Mouse (Mus musculus) hematopoietic stem cell, adult 5-6 weeks (primary cell): ENCODE results near the gene Ube2t. TPM values are rescaled to one million over a fixed set of nuclear protein-coding genes. Genes with fewer than 3 reads are reported as not detected.

Experiments
- ATAC-seq, 2 experiments: fragments of 125-278 bp in 1 of 2; replicated peaks in 1 of 2; 2 replicates each; pipeline ENCODE4 v1.8.0; 2016 to 2017; ENCODE audit warnings: inconsistent platforms in 2 of 2, mild to moderate bottlenecking in 2 of 2, moderate number of reproducible peaks in 2 of 2, low read depth in 1 of 2, moderate TSS enrichment in 1 of 2; ENCODE audit not compliant: low FRiP score in 2 of 2, poor library complexity in 2 of 2, severe bottlenecking in 2 of 2, insufficient read depth in 1 of 2, low TSS enrichment in 1 of 2
- total RNA-seq: library from RNA; stranded (forward); fragments of 172-1452, 232-1000 nt; gene quantifications from 2 replicates; pipeline ENCODE4 v1.2.3, GENCODE M21; 2017

Gene Ube2t
- 16.5 and 23.0 TPM in 2 replicates for total RNA-seq

DNA sequence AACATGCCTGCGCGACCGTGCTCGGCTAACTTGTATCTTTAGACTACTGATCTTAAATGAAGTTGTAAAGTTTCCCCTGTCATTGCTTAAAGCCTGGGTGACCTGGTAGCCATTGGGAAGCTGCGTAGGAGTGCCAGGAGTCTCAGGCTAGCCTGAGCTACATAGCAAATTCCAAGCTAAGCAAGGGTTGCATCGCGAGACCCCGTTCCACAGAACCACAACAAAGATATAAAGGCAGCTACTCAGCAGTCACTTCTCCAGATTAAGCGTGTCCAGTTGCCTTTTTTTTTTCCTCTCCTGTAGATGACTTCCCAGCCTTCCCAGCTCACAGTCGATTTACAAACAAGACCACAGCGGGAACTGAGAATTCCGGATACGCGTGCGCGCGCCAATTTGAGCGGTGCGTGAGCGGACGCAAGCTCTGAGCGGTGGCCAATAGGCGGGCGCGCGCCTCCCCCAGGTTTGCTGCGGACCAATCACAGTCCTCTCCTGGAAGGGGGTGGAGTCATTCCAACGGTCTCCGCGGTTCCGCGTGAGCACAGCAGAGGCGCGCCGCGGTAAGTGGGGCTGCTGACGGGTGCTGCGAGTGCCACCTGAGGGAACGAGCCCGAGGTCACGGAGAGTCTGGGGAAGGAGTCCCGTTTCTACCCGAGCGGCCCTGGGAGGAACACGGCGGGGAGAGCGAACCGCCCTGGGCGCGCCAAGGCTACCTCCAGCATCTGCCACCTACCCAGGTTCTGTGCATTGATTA is at the start of gene Ube2t:
Gene Ube2t, plus strand, starts transcription at position 513 of the 751 bp plus-strand sequence.
- peak; percentile 97 to 99 for ATAC-seq

DNA sequence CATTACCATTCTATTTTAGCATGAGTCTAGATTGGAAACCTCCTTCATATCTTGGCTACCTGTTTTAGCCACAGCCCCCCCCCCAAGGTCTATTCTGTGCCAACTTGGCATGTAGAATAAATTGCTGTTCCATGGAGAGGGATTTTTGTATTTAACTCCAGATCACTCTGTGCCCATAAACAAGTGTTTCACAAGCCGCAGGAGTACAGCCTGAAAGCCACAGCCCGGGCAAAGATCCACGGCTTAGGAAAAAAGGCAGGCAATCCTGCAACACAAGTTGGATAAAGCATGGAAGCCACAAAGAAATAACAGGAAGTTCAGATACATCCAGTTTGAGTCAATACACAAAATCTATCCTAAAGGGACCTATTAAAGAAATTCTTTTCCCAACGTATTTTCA is 48.8 kb upstream of the Ube2t start:
- no peak for ATAC-seq

- ATAC-seq, result no peak
Measured at GRCm38 (mm10) chr1:134915421-134915820, 46.9 kb upstream of the Ube2t start.

DNA sequence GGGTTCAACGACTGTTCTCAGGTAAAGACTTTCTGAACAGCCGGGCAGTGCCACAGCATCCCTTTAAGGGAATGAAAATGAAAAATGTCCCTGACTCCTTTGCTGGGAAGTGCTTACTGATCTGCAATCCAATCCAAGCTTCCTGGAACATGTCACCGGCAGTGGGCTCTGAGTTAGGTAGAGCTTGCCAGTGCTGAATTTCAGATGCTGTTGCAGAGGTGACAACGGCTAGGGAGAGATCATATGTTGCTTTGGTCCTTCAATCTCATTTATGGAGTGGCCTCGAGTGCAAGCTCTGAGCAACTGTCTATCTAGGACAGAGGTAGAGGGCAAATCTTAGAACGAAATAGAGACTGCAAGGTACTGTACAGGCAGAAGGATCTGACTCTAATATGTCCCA is 43.4 kb upstream of the Ube2t start:
- no peak for ATAC-seq

DNA sequence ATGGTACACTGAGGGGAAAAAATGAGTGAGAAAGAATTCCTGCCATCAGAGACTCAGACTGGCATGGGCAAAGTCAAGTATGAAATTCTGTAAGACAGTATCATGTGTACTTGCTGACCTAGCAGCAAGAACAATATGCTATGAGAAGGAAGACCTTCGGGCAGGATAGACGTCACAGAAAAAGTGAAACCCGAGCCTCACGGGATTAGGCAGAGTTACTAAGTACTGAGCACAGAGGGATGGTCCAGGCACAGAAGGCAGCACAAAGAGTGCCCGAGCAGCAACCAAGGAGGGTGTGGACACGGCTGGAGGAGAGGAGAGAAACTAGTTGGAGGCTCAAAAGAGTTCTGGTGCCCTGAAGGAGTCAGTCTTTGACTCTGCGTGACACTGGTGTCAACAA is 29.9 kb upstream of the Ube2t start:
- no peak for ATAC-seq

DNA sequence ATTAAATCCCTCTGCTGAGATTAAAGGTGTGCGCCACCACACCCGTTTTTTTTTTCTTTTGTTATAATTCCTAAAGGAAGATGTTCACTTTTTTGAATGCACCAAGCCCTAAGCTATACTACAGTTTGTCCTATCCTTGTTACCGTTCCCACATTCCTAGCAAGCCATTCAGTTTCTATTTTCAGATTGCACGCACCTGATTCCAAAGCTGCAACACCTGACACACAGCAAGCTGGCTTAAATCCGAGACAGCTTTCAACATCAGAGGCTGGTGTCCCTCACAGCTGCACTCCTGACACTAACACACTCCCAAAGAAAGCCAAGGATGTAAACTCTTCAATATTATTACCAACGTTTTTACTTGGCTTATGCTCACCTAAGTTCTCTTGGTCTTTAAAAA is 26.0 kb upstream of the Ube2t start:
- no peak for ATAC-seq

GRCm38 (mm10) chr1:134938233-134938632 is 24.1 kb upstream of the Ube2t start:
- no peak for ATAC-seq

DNA sequence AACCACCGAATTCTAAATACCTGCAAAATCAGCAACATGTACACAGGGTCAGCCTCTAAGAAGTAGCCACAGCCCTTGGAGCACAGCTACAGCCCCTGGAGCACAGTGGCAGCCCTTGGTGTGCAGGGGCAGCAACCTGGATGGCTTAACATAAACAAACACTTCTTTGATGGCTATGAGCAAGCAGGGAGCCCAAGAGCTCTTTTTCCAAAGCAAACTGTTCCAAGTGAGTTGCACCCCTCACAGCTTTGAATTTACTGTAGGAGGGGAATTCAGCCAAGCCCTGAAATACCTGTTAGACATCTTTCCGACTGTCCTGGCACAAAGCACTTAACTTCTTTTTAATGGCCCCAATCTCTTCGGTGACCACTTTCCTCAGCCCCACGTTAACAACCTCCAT is 21.5 kb upstream of the Ube2t start:
- ATAC-seq, result no peak

DNA sequence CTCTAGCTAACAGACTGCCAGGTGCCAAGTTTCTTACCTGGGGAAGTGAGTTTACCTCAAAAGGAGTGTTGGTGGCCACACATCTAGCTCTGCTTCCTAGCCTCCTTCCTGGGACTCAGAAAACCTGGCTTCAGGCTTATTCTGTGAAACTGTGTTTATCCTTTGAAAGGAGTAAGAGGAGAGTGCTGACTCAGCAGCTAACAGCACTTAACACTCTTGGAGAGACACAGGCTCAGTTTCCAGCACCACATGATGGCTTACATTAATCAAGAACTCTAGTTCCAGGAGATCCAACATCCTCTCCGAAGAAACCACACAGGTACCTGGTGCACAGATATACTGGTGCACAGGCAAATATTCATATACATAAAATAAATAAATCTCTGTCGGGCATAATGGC is 19.5 kb upstream of the Ube2t start:
- no peak for ATAC-seq

- no peak for ATAC-seq
Measured at GRCm38 (mm10) chr1:134947590-134947989, 14.8 kb upstream of the Ube2t start.

- no peak for ATAC-seq
Measured at GRCm38 (mm10) chr1:134949946-134950345, 12.4 kb upstream of the Ube2t start.

- ATAC-seq, result no peak
Measured at GRCm38 (mm10) chr1:134955050-134955636, 7.2 kb upstream of the Ube2t start.

DNA sequence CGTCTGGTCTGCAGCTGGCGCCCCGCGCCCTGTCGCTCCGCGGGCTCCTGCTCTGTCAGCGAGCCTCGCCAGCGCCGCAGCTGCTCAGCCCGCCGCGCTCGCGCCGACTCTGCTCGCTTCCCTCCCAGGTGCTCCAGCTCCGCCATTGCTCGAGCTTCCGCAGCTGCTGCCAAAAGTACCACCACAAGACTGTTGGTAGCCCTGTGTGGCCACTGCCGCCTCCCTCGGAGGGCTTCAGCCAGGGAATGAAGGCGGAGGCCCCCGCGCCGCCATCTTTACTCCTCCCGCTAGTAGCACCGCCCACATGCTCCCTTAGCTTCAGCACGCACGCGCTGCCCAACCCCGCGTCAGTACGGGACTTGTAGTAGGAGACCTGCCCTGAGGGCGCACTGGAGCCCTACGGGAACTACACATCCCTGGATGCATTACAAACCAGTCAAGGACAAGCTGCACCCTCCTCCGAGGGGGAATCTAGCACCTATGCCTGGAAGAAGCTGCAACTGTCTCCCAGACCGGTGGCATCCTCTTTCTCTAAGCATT is 6.7 kb upstream of the Ube2t start, which contains the start of gene Ppp1r12b:
Gene Ppp1r12b, minus strand, starts transcription at position 306 of the 540 bp plus-strand sequence.
- ATAC-seq, result peak; percentile 99

DNA sequence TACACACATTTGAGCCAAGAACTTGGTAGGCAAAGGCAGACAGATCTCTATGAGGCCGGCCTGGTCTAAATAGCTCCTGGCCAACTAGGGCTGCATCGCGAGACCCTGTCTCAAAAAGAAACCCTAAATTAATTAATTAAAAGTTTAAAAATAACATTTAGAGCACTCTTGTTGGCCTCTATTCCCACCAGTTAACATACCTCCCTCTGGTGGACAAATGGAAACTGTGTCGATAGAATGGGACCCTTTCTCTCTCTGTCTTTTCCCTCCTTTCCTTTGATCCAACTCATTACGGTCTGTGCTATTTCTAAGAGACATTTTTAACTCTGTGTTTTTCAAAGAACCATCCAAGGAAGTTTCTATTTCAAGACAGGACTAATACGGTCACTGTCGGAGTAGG is 1.7 kb upstream of the Ube2t start:
- ATAC-seq, result no peak

DNA sequence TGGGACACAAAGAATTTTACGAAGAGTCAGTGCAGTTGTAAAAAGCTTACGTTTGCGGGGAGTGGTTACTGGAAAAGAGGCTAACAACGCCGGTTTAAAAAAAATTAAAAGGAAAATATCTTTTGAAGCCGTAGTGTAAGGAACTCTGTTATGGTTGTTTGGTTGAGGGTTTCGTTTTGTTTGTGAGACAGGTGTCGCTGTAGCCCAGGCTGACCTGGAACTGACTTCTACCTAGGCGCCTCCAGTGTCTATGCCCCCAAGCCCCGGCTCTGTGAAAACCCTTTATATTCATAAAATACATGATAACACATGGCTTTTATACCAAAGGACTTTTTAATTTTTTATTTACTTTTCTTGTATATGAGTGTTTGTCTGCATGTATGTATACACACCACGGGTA is 456 bp downstream of the Ube2t start:
- ATAC-seq, result no peak; a peak in 1 of 4 replicates

GRCm38 (mm10) chr1:134965430-134965829 is 3.1 kb downstream of the Ube2t start:
- no peak for ATAC-seq

GRCm38 (mm10) chr1:134972920-134973319 is 10.6 kb downstream of the Ube2t start:
- ATAC-seq, result no peak

DNA sequence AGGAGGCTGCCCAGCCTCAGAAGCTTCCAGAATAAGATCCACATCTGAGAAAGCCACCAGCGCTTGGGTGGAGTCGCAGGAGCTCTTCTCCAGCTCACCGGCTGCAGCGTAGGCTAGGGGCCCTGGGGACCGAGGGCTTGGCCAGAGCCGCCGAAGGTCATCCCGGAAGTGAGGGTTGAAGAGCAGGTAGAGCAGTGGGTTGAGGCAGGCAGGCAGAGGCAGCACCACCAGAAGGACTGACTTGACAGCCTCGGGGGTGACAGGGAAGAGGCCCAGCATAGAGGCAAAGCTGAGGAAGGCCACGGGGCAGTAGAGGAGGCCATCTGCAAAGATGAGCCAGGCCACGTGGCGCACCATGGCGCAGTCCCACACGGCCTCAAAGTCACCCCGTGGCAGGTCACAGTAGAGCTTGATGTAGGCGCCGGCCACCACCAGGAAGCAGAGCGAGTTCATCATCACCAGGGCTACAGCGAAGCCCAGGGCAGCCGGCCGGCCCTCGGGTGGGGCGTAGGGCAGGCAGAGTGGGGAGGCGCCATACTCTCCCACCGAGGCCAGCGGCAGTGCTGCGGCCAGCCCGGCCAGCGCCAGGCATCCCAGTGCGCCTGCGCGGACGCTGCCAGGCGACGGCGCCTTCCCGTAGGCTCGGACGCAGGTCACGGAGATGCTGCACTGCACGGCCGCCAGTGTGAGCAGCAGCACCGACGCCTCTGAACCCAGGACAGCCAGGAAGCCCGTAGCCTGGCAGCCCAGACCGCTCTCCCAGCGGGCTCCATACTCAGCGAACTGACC is 25.0 kb downstream of the Ube2t start:
- ATAC-seq, result peak; percentile 20 to 26; a peak in 3 of 4 replicates
